Mouse (Mus musculus) heart, postnatal 14 days (tissue): ENCODE results near the gene Ggt5. TPM values are rescaled to one million over a fixed set of nuclear protein-coding genes. Genes with fewer than 3 reads are reported as not detected.
A peak's percentile ranks its signal among the peaks of the same experiment; 100 is the strongest.

ENCODE experiments used
- DNase-seq, 2 experiments: peaks; one replicate each; pipeline ENCODE4 v3.0.0; 2021 to 2022
- intact Hi-C: fragments of 180-260 bp; cut with DNase I; formaldehyde crosslinking; loops from one replicate; pipeline ENCODE4 v1.15.1; 2025
- long read RNA-seq, 2 experiments: library from polyadenylated mRNA; stranded (forward); transcript quantifications; one replicate each; pipeline ENCODE4 v2.0.0; 2021
- total RNA-seq, 2 experiments: library from RNA; stranded (reverse); gene quantifications; 2 replicates each; pipeline ENCODE4 v1.2.3; 2021

The Ggt5 gene
- 10 to 100 TPM in 1 of 2 experiments, 1 to 10 TPM in 1; 8.3 to 10.7 TPM for total RNA-seq
- long read RNA-seq, experiment 1, full-length matches to known transcripts = 5 of 8 reads
- long read RNA-seq, experiment 1, partial matches to known transcripts = 2 of 8 reads
- long read RNA-seq, experiment 1, other reads (novel, unspliced or antisense) = 1 of 8 reads
- long read RNA-seq, experiment 2, full-length matches to known transcripts = 6 of 8 reads
- long read RNA-seq, experiment 2, partial matches to known transcripts = 2 of 8 reads
- long read RNA-seq, experiment 2, other reads (novel, unspliced or antisense) = 0 of 8 reads

DNA sequence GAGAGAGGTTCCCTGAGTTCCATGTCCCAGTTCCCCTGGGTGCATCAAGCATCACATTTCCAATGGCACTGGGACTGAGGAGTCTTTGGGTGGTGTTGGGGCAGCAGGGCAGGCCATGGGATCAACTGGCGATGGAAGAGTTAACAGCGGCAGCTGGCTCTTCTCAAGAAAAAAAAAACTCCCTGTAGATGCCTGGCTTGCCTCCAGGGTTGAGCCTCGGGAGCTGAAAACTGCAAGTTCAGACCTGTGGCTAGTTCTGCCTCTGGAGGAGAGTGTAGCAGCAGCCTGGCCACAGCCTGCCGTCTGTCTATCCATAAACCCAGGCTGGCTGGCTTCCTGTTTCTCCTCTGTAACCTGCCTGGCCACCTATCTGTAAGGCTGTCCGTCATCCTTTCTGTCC, at the start of gene Ggt5:
Gene Ggt5 (plus strand): TSS at position 212 of the 400 bp plus-strand sequence.
- intact Hi-C loops = loop anchor here (5.0 kb wide), 3 partner anchors 248 to 363 kb away; partner anchors contain the start of genes Gm5134 and Gstt2

DNA sequence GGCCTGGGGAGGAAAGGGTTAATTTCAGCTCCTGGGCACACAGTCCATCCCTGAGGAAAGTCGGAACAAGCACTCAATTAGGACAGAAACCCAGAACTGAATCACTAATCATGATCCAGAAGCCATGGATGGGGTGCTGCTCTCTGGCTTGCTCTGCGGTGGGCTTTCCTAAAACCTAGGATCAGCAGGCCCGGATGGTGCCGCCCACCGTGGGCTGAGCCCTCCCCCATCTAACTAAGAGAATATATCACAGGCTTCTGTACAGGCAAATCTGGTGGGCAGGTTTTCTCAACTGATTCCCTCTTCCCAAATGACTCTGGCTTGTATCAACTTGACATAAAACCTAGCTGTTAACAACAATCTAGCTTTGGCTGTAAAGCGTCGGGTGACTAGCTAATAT, 41.2 kb upstream of the Ggt5 start:
- DNase-seq = no peak
- intact Hi-C loops = no loop called here

More for the DNA sequence above, at the start of gene Ggt5:
- DNase-seq = peak; percentile 72 to 77

DNA sequence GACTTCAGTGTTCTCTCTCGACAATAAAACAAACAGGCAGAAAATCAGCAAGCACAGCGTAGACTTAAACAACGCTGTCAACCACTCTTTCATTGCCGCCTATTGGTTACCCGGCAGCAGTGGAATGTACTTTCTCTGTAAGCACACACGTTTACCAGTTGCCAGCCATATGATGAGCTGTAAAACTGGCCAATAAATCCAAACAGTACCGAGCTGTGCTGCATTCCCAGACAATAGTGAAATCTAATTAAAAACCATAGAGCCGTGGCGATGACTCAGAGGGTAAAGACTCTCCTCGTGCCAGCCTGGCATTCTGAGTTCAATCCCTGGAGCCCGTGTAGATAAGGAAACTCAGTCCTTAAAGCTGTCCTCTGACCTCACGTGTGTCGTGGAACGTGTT, 40.7 kb upstream of the Ggt5 start:
- intact Hi-C loops = no loop called here
- no peak for DNase-seq

DNA sequence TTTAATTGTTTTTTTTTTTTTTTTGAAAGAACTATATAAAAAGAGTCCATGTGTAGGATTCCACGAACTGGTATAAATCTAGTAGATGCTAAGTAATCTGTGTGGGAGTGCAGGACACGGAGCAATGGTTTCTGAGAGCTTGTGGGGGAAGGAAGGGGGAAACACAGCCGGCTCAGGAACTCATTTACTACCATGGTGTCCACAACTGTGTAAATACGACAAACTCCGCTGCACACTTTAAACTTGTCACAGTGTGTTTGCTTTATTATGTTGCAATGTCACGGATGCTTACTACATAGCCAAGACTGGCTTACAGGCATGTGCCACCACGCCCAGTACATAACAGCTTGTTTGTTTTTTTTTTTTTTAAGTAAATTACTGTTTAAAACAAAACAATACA, 39.3 kb upstream of the Ggt5 start:
- intact Hi-C loops = no loop called here

DNA sequence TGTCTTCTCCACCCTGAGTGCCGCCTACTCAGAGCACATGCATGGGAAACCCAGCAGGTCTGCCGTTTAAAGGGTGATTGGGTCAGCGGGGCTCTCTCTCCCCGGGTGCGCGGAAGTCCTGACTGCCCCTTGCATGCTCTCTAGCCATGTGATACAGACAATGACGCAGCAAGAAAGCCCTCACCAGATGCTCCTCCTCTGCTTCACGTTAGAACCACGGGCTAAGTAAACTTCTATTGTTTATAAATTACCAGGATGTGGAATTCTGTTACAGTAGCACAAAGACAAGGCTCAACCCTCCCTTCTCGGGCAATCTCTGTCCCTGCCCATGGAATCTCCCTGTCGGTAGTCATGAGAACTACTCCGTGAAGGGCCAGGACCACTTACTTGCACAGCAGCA, 38.0 kb upstream of the Ggt5 start:
- no peak for DNase-seq
- intact Hi-C loops = no loop called here

More for the DNA sequence above, 39.3 kb upstream of the Ggt5 start:
- no peak for DNase-seq

DNA sequence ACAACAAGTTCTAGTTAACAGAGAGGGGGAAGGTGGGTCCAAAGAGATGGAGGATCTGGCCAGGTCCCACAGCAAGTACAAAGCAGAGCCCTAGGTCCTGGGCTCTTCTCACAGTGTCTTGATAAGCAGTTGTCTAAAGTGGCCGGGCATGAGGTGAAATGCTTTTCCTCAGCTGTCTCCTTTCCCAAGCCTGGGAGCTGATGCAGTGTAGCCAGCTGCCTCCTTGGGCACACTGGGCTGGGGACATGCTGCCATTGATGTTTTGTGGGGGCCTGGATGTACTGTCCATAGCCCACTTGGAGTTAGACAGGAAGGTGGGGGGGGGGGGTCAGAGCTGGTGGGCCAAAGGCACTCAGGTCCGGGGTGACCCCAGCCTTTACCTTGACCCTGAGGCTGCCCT, 37.0 kb upstream of the Ggt5 start:
- DNase-seq = no peak
- intact Hi-C loops = no loop called here

DNA sequence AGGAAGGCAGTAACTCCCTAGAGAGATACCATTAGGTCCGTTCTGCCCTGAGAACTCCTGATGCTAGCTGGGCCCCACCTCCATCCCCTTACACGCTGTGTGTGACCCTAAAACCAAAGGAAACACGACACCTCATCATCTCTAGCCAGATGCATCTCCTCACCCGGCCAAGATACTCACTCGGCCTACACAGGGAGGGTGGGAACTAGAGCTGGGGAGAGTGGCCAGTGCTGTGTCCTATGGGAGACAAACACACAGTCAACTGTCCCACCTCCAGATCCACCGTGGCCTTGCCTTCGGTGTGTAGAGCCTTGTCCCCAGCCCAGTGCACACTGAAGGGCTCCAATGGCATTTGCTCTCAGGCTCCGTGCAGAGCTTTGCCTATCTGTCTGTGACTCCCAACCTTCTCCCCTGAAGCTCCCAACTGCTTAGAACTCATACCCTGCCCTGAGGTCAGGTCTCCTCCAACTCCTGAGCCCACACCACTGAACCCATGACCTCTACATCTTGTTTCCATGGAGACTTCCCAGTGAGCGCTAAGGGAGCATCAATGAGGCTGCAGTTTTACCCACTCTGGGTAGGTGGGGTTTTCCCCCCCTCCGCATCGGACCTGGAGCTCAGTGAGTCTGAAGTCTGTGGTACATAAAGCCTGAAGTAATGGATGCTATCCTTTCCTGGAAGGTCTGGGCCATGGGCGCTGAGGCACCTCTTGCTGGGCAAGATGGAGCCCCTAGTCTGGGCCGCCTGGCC, 36.3 kb upstream of the Ggt5 start:
- intact Hi-C loops = no loop called here
- DNase-seq = no peak

DNA sequence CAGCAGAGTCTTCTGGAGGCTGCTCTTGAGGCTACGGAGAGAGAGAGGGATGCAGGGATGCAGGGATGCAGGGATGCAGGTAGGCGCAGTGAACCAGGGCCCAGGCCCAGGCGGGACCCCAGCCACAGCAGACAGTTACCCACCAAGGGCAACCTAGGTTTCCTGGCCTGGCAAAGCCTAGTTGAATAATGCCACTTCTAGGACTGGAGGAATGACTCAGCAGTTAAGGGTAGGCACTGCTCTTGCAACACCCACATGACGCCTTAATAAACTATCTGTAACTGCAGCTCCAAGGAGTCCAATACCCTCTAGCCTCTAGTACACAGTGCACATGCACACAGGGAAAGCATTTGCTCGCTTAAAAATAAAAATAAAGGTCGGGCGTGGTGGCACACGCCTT, 35.0 kb upstream of the Ggt5 start:
- DNase-seq = no peak
- intact Hi-C loops = no loop called here

DNA sequence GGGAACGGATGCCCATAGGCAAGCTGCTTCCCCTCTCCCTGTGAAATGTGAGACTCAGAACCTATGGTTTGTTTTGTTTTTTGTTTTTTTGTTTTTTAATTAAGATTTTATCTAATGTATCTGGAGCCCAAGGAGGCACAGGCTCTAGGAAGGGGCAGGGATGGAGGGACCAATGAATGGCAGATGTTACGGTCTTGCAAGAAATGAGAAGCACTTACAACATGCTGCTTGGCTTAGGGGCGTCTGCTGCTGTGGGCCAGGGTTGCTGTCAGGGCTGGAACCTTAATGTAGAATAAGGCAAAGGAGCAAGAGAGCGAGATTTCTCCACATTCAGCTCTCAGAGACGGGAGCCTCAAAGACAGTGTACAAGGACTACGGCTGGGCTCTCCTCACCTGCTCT, 33.6 kb upstream of the Ggt5 start:
- intact Hi-C loops = no loop called here
- DNase-seq = no peak

DNA sequence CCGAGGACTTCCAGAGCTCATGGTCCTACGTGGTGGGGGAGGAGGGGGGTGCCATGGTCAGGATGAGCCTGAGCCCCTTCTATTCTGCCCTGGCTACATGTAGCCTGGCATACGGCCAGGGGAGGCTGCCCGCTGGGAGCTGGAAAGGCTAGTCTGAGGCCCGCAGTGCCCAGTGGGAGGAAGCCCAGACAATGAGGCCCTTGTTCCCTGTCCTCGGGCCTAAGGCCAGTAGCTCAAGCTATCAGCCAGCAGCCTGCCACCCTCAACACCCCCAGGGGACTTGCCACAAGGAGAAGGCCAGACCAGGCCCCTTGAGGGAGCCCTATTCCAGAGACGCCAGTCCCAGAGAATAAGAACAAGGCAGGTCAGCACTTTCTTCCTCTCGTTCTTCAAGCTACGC, 33.1 kb upstream of the Ggt5 start:
- peak in 1 of 2 experiments; percentile 39 for DNase-seq
- intact Hi-C loops = no loop called here

DNA sequence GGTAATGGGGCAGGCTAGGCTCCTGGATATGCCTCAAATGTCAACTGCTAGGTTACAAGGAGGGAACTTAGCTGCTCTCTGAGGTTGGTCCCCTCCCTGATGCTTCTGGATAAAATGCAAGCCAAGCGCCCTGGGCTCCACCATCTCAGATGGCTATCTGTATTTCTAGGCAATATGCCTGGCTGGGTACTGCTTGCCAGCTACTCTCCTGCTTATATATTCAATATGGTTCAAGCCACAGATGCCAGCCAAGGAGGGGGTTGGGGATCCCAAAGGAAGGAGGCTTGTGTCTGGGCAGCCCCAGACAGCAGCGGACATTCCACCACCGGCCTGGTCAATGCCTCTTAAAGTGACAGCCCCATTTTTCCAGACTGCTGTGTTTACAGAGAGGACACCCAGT, 30.6 kb upstream of the Ggt5 start:
- intact Hi-C loops = no loop called here
- no peak for DNase-seq

DNA sequence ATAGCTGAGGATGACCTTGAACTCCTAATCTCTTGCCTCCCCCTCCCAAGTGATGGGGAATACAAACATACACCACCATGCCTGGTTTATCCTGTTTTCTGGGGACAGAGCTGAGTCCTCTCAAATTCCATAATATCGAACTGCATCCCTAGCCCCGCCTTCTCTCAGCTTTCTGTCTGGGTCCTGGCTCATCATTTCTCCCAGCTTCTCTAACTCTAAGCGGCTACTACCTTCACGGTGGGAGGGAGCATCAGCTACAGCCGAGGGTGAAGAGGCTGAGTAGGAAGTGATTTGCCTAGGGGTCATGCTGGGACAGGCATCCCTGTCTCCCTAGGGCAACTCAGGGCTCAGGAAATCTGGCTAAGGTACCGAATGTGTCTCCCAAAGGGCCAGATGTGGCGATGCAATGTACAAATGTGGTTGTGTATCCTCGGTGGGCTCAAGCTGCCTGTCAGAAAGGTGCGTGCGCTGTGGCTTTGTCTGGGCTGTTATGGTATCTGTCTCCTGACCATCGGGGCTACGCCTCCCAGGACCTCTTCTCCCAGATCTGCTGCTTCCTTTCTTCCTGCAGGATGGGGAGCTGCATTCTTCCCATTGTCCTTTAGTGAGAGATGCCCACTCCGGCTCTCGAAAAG, 30.0 kb upstream of the Ggt5 start:
- intact Hi-C loops = no loop called here
- no peak for DNase-seq

DNA sequence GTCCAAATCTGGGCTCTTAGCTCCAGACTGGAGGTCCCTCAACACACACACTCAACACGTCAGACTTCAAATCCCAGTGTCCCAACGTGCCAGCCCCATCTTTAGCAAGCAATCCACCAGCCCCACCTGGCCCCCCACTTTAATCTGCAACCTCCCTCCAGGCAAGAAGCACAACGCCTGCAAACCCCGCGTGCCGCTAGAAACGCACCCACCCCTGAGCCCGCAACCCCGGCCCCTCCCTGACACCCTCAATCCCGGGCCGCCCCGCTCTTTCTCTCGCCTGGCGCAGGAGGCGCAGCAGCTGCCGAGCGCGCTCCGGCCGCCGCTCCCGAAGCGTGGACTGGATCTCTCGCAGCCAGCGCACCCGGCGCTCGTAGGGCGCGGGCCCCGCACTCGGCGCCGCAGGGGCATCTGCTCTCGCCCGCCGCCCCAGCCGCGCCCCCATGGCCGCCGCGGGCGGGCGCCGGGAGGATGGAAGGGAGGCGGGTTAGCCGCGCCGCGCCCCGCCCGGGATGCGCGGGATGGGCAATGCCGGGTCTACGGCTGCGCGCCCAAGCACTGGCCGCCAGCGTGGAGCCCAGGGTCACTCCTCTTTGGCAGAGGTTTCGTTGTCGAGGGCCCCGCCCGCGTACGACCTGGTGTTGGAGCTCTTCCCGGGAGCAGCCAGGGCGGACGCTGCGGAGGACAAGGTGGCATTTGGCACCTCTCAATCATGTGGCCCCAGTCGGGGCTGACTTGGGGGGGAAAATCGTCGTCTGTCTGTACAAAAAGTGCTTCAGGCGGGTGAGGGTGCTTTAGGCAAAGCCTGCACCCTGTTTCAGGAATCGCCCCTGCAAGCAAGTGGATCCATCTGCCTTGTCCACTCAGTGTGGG, 29.2 kb upstream of the Ggt5 start, which contains the start of gene Lrrc75b:
Gene Lrrc75b (minus strand): TSS at position 655 of the 873 bp plus-strand sequence.
- DNase-seq = peak; percentile 69 to 74
- intact Hi-C loops = no loop called here

DNA sequence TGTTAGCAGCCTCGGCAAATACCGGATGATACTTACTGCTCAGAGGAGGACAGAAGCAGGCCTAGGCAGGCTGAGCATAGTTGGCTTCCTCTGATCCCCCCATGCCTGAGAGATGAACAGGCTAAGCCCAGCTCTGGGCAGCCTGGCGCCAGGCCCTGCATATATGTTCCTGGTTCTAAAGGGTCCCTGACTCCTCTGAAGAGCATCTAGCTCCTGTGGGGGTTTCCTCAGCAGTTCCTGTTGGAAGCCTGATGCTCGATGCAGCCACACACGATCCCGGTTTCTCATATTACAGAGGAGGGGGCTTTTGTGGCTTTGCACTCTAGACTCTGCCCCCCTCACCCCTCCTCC, 28.6 kb upstream of the Ggt5 start:
- intact Hi-C loops = no loop called here
- no peak for DNase-seq

DNA sequence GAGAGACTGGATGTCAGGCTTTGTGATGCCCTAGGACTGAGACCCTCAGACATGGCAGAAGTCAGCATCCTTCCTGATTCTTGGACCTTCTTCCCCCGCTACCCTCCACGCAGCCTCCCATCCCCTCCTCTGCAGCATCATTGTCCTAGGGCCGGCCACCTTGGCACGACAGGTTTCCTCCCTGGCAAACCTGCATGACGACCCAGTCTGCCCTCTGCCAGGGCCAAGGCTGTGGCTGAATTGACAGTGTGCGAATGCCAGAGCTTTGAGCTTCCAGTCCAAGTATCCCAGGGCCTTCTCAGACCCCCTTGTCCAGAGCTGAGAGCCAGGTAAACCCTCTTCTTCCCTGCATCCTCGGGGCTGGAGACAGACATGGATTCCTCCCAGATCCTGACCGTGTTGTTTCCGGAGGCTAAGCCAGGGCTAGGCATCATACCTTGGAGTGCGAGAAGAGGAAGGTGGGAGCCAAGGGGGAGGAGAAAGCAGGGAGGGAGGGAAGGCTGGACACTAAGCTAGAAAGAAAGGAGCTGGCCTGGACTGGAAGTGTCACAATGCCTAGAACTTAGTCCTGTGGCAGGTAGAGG, 28.0 kb upstream of the Ggt5 start, which contains the start of gene Ggt1:
Gene Ggt1 (plus strand): TSS at position 534 of the 584 bp plus-strand sequence.
- intact Hi-C loops = no loop called here
- DNase-seq = no peak

DNA sequence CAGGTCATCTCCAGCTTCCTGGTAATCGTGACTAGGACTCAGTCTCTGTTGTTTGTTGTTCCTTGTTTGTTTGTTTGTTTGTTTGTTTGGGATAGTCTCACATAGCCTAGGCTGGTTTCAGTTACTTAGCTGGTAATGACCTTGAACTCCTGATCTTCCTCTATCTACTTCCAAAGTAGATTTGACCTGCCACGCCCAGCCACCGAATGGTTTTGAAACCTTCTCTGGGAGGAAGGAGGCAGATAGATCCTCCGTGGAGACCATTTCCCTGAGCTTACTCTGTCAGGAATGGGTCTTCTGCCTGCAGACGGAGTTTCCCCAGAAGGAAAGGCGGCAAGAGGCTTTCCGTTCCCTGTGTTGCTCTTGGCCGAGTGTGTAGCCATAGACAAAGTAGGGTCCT, 26.5 kb upstream of the Ggt5 start:
- no peak for DNase-seq
- intact Hi-C loops = no loop called here

DNA sequence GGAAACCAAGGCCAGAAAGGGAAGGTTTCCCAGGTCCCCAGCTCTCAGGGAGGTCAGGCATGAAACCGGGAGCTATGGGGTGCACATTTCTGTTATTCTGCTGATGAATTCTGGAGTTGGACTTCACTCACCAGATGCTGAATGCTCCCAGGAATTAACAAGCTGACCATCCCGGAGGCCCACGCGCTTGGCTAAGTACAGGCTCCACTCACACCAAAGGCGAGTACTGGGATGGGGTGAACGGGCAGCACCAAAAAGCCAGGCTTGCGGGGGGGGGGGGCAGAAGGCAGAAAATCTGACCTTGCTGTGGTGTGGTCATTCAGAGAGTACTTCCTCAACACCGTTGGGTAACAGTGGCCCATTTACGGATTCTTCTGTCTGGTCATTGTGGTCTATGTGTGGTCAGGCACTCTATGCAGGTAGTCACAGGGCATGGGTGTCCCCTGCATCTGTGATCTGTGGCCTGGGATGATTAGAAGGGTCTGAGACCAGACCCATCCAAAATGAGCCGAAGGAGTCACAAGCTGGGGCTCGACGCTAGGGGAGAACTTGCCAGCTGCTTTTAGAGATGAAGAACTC, 24.4 kb upstream of the Ggt5 start:
- no peak for DNase-seq
- intact Hi-C loops = no loop called here

DNA sequence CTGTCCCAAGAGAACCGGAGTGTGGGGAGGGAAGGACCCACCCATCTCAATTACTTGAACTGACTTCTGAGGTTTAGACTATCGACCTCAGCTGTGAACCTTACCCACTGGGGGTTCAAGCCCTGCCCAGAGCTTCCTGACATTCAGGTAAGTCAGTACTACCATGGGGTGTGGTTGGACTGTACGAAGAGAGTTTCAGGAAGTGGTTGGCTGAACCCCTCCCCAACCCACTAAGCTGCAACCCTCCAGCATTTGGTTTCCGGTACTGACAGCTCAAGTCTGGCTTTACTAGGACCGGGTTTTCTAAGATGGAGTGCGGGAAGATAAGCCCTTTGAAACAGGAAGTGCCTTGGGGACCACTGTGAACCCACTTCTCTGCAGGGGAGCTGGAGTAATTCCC, 23.7 kb upstream of the Ggt5 start:
- DNase-seq = no peak
- intact Hi-C loops = no loop called here

DNA sequence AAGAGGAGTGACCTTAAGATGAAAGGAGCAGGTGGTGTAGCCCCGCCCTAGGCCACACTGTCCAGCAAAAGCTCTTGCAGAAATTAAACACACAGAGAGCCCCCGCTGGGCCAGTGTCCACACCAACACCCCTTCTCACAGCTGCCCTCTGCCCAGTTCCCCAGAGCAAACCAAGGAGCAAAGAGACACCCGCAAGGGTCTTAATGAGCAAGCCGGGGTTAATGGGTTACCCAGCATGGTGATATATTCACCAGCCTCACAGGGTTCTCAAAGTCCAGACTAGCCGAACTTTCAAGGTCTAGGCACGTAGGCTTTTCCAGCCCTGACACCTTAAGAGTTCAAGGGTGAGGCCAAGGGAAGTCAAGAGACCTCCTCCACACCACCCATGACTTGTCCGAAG, 23.2 kb upstream of the Ggt5 start:
- intact Hi-C loops = no loop called here
- no peak for DNase-seq

DNA sequence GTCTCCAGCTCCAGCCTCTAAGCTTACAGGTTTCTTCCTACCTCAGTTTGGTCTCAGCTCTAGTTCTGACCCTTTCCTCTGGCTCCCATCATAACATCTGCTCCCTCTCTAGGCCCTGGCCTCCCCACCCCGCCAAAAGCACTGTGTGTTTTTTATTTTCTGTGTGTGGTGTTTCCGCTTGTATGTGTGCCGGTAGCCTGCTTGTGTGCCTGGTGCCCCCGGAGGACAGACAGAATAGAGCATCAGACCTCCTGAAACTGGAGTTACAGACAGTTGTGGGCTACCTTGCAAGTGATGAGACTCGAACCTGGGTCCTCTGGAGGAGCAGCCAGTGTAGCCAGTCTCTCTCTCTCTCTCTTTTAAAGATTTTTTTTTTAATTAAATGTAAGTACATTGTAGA, 22.8 kb upstream of the Ggt5 start:
- no peak for DNase-seq
- intact Hi-C loops = no loop called here
